Mouse (Mus musculus): ENCODE measurements around the gene Scnn1a.

GRCm38 (mm10) chr6:125363451-125364242 lies 43.2 kb downstream of the Scnn1a start:
- TF ChIP-seq POLR2A (IDR thresholded peaks at IDR 0.05; ENCODE audit: borderline replicate concordance, extremely low read depth, insufficient read depth, insufficient read length, poor library complexity, severe bottlenecking) (no peak), CTCF (IDR thresholded peaks at IDR 0.05; ENCODE audit: borderline replicate concordance, extremely low read depth, insufficient read depth, insufficient read length) (0 out of 2 replicates have a peak, but pooled peaks have one; percentile 18)
